Mouse (Mus musculus) small intestine, adult 2 months (tissue): ENCODE measurements at regions not wholly inside any gene's neighbourhood (a gene's known extent, or its start where the extent isn't known, plus 50 kb on each side); places are given as distances from the start of the nearest gene placed in this dataset.

Experiments
- H3K27ac ChIP-seq: fragments of 200-500 bp; 2 replicates; pipeline ENCODE4 v1.5.1; 2012; ENCODE audit warnings: low read depth, low read length, control low read depth, inconsistent platforms; ENCODE audit not compliant: insufficient read depth
- H3K27me3 ChIP-seq: fragments of 200-500 bp; 2 replicates; pipeline ENCODE4 v1.6.1; 2012; ENCODE audit warnings: mild to moderate bottlenecking, moderate library complexity, low read length, inconsistent platforms; ENCODE audit not compliant: control insufficient read depth, insufficient read depth
- H3K36me3 ChIP-seq: fragments of 200-500 bp; 2 replicates; pipeline ENCODE4 v1.6.1; 2012; ENCODE audit warnings: mild to moderate bottlenecking, low read length, control low read depth, inconsistent platforms; ENCODE audit not compliant: control insufficient read depth, insufficient read depth
- H3K4me1 ChIP-seq: fragments of 200-500 bp; 2 replicates; pipeline ENCODE4 v1.6.1; 2012; ENCODE audit warnings: low read length, inconsistent platforms, mixed read lengths; ENCODE audit not compliant: control insufficient read depth, insufficient read depth, insufficient read length
- H3K4me3 ChIP-seq: fragments of 200-500 bp; 2 replicates; pipeline ENCODE4 v1.5.1; 2012; ENCODE audit warnings: low read depth, mild to moderate bottlenecking, control low read depth, inconsistent platforms, low read length, moderate library complexity
- CTCF ChIP-seq: fragments of 200-500 bp; IDR thresholded peaks from 2 replicates; pipeline ENCODE4 v1.5.1; 2012; ENCODE audit warnings: low read depth, mild to moderate bottlenecking, control low read depth, inconsistent platforms, low read length, moderate library complexity, mixed read lengths; ENCODE audit not compliant: insufficient replicate concordance, insufficient read length; ENCODE audit errors: extremely low read depth
- POLR2A ChIP-seq: fragments of 200-500 bp; IDR thresholded peaks from 2 replicates; pipeline ENCODE4 v1.6.1; 2012; ENCODE audit warnings: low read depth, mild to moderate bottlenecking, control low read depth, inconsistent platforms, low read length, moderate library complexity
- WGBS: fragments of 180-500 bp; shearing (Covaris S2); methylation state at CpG from one replicate; pipeline ENCODE4 v1.1.7; 2018; 5-methylcytosine and 5-hydroxymethylcytosine counted together

- no peaks in the 10 kb centered on the region for H3K36me3 ChIP-seq
- TF ChIP-seq POLR2A (no peak), CTCF (no peak)
- no peak overlapping the region for H3K4me3 ChIP-seq
- no peaks in the 10 kb centered on the region for H3K27me3 ChIP-seq
- H3K27ac ChIP-seq = no peak overlapping the region
- 13% methylated on average over 14 of the region's 14 CpGs for WGBS
- H3K4me1 ChIP-seq = no peaks in the 10 kb centered on the region
Observed at GRCm38 (mm10) chr7:37842000-37842513, 68.6 kb upstream of the Zfp536 start.

GRCm38 (mm10) chr7:37841549-37841948, 68.1 kb upstream of the Zfp536 start:
- 42% methylated on average over 4 of the region's 4 CpGs for WGBS
- Histone ChIP-seq H3K27me3 (no peaks in the 10 kb centered on the region), H3K27ac (no peak overlapping the region), H3K36me3 (no peaks in the 10 kb centered on the region), H3K4me3 (no peak overlapping the region), H3K4me1 (no peaks in the 10 kb centered on the region)
- TF ChIP-seq POLR2A (no peak), CTCF (no peak)

GRCm38 (mm10) chr7:37837883-37838282, 64.4 kb upstream of the Zfp536 start:
- no peak overlapping the region for H3K4me3 ChIP-seq
- TF ChIP-seq CTCF (no peak), POLR2A (no peak)
- 75% methylated on average over 5 of the region's 5 CpGs for WGBS
- H3K27me3 ChIP-seq = no peaks in the 10 kb centered on the region
- no peak overlapping the region for H3K27ac ChIP-seq
- H3K36me3 ChIP-seq = no peaks in the 10 kb centered on the region
- no peaks in the 10 kb centered on the region for H3K4me1 ChIP-seq

- H3K4me3 ChIP-seq = no peak overlapping the region
- 80% methylated on average over 5 of the region's 5 CpGs for WGBS
- TF ChIP-seq CTCF (no peak), POLR2A (no peak)
Observed at GRCm38 (mm10) chr7:37837372-37837771, 63.9 kb upstream of the Zfp536 start.

GRCm38 (mm10) chr7:37833420-37833819, 60.0 kb upstream of the Zfp536 start:
- Histone ChIP-seq H3K4me3 (no peak overlapping the region), H3K4me1 (no peaks in the 10 kb centered on the region), H3K36me3 (no peaks in the 10 kb centered on the region), H3K27me3 (no peaks in the 10 kb centered on the region), H3K27ac (no peak overlapping the region)
- TF ChIP-seq POLR2A (no peak), CTCF (no peak)
- WGBS = 87% methylated on average over 8 of the region's 8 CpGs

More at GRCm38 (mm10) chr7:37837372-37837771, 63.9 kb upstream of the Zfp536 start:
- H3K4me1 ChIP-seq = no peaks in the 10 kb centered on the region
- H3K27ac ChIP-seq = no peak overlapping the region
- no peaks in the 10 kb centered on the region for H3K36me3 ChIP-seq
- no peaks in the 10 kb centered on the region for H3K27me3 ChIP-seq

GRCm38 (mm10) chr7:37832322-37832721, 58.9 kb upstream of the Zfp536 start:
- no peaks in the 10 kb centered on the region for H3K4me1 ChIP-seq
- WGBS = 68% methylated on average over 4 of the region's 4 CpGs
- H3K27me3 ChIP-seq = no peaks in the 10 kb centered on the region
- H3K36me3 ChIP-seq = no peaks in the 10 kb centered on the region
- H3K27ac ChIP-seq = no peak overlapping the region
- TF ChIP-seq CTCF = no peak
- TF ChIP-seq POLR2A = no peak
- no peak overlapping the region for H3K4me3 ChIP-seq

- Histone ChIP-seq H3K4me3 (no peak overlapping the region), H3K4me1 (no peaks in the 10 kb centered on the region), H3K27ac (no peak overlapping the region), H3K36me3 (no peaks in the 10 kb centered on the region), H3K27me3 (no peaks in the 10 kb centered on the region)
- WGBS = 82% methylated on average over 5 of the region's 5 CpGs
- TF ChIP-seq POLR2A = no peak
Observed at GRCm38 (mm10) chr7:37825766-37826165, 52.3 kb upstream of the Zfp536 start.
